Mouse (Mus musculus) layer of hippocampus, postnatal 14 days (tissue): ENCODE measurements around the gene Nup85. TPM values are rescaled to one million over a fixed set of nuclear protein-coding genes. Genes with fewer than 3 reads are reported as not detected.
"Not testable (repeated sequence)": the region's sequence is repeated elsewhere in the genome, so short reads cannot be mapped to it uniquely, and the experiment has no call there.

ENCODE experiments used
- DNase-seq, 2 experiments: peaks; one replicate each; pipeline ENCODE4 v3.0.0; 2021 to 2022; ENCODE audit warnings: low spot score in 2 of 2, mixed read lengths in 1 of 2
- long read RNA-seq, 2 experiments: library from polyadenylated mRNA; stranded (forward); transcript quantifications; one replicate each; pipeline ENCODE4 v2.0.0; 2021
- total RNA-seq, 2 experiments: library from RNA; stranded (reverse); gene quantifications; 2 replicates each; pipeline ENCODE4 v1.2.3; 2021

The Nup85 gene
- total RNA-seq = 10 to 100 TPM; 43.4 to 47.1 TPM
- long read RNA-seq, experiment 1, transcript Nup85-201 (19 exons, 2,230 nt) = major isoform, 16 of 31 reads
- long read RNA-seq, experiment 1, partial matches to known transcripts = 4 of 31 reads
- long read RNA-seq, experiment 1, other reads (novel, unspliced or antisense) = 11 of 31 reads
- long read RNA-seq, experiment 2, transcript Nup85-201 (19 exons, 2,230 nt) = major isoform, 15 of 25 reads
- long read RNA-seq, experiment 2, partial matches to known transcripts = 0 of 25 reads
- long read RNA-seq, experiment 2, other reads (novel, unspliced or antisense) = 10 of 25 reads

DNA sequence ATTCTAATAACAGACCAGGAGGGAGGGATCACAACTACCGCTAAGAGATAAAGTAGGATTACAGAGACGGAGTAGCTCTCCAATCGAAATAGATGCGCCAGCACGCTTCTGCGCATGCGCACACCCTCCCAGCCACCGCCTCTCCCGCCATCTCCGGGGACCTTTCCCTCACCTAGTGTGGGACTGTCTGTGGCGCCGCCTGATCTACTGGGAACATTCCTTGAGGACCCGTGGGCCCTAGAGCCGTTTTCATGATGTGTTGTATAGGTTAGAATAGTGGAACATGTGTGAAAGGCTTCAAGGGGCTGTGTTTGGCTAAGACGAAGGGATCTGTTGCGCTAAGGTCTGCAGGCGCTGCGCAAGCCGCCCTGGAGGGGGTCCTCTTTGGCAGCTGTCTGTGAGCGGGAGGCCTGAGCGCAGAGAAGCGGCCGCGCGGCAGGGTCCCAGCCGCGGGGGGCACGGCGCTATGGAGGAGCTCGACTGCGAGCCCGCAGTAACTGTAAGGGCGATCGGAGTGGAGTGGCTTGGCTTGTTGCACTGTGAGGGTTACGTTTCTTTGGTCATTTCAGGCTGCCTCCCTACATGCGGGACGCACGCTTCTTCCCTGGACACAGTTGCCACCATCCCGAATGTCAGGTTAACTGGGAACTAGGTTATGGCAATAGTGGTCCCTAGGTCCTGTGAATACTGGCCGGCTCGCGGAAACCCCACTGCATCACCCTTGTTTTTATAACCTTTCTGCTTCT is at the start of gene Nup85:
Nup85 (plus strand) TSS at position 371 of the 746 bp plus-strand sequence.
- peak; percentile 97 to 98 for DNase-seq

DNA sequence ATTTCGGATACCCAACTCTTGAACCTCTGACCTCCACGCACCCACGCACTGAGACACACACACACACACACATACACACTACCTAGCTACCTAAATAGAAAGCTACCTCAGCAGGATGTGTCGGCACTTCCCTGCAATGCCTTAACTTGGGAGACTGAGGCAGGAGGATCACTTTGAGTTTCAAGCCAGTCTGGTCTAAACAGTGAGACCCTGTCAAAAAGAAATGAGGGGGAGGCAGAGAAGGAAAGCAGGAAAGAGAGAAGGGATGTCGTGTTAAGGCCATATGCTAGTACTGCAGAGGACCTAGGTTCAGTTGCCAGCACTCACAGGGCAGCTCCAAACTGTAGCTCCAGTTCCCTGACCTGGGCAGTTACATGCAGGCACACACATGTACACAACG is 49.2 kb upstream of the Nup85 start:
- no peak for DNase-seq

DNA sequence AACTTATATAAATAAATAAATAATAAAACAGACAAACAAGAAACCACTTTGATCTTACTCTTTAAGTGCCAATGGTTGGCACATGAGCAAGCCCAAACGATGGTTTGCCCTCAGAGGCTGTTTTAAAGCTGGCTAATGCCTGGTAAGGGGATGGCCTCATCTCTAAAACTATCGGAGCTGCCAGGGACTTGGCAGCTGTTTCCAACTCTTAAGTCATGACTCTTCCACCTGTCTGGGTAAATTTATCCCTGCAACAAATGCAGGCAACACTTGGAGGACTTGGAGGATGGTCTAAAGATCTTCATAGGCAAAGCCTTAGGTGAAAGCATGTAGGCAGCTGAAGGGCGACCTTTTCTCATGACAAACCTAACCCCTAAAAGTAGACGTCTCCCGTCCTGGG is 47.3 kb upstream of the Nup85 start:
- no peak for DNase-seq

DNA sequence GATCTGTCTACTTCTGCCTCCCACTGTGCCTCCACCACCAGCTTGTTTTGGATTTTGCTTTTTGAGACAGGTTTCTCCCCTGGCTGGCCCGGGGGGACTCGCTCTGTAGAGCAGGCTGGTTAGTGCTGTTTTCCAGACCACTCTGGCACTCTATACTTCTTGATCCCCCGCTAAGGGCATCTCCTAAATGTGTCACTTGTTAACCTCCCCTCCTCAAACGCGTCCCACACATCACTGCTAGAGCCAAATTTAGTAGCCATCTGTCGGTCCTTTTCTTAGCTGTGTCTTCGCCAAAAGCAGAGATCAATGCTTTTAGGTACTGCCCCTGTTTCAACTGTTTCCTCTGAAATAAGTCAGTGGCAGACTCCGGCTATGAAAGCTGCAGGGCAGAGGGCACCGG is 45.5 kb upstream of the Nup85 start:
- no peak for DNase-seq

DNA sequence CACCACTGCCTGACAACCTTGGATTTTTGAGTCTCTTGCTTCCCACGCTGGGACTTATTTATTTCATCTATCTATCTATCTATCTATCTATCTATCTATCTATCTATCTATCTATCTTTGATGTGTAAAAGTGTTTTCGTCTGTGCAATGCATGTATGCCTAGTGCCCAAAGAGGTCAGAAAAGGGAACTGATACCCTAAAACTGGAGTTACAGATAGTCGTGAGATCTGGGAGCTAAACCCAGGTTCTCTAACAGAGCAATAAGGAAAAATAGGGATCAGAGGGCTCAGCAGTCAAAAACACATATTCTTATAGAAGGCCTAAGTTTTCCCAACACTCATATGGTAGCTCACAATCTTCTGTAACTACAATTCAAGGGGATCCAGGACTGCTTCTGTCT is 44.7 kb upstream of the Nup85 start:
- DNase-seq = no peak

DNA sequence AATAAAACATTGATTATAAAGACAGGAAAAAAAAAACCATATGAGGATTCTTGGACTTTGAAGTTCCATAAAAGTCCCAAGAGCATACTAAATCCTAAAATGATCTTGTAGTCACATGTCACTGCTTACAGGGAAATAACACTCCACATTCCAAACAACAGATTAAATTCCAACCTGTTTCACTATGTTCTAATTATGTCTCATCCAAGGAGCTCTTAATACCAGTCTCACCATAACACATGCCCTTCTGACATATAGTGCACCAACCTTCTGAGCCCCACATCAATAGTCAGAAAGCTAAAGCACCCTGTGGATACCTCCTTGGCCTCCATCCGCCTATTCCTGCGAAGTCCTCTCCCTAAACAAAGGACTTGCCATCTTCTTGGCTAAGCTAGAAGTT is 44.0 kb upstream of the Nup85 start:
- DNase-seq = no peak

DNA sequence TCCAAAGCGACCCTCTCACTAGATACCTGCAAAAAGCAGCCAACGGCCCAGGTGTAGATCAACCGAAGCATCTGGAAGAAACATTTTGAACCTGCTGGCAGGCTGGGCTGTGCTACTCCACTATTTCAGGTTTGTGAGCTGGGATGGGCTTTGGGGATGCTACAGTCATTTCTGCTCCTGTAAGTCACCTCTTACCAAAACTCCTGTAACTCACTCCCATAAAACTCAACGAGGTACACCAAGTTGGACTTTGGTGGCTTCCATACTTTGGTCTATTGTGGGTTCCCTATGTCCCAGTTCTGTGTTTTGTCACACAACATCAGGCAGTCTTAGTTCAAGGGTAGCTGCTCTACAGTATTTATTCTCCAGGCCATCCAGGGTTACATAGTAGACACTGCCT is 43.2 kb upstream of the Nup85 start:
- DNase-seq = no peak

DNA sequence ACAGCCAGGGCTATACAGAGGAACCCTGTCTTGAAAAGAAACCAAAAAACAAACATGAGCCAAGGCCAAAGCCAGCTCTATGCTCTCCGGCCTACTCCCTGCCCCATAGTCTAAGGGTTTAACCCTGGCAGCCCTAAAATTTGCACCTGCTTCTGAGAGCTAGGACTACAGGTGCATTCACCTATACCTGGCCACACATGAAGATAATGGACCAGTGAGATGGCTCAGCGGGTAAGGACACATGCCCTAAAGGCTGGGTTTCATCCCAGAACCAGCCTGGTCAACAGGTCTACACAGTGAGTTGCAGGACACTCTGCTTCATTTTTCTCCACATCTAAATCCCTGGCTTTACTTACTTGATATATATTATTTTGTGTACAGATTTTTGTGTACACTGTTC is 42.0 kb upstream of the Nup85 start:
- DNase-seq = no peak

DNA sequence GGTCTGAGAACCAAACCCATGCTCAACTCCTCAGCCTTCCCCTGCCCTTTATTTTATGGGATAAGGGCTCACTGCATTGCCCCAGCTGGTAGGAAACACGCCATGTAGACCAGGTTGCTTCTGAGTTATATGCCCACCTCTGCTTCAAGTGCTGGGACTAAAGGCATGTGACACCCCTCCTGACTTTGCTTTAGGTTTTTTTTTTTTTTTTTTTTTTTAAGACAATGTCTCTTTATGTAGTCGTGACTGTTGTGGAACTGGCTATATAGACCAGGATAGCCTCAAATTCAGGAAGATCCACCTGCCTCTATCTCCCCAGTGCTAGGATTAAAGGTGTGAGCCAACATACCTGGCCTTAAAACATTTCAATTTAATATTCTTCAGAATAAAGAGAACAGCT is 41.5 kb upstream of the Nup85 start:
- no peak for DNase-seq

DNA sequence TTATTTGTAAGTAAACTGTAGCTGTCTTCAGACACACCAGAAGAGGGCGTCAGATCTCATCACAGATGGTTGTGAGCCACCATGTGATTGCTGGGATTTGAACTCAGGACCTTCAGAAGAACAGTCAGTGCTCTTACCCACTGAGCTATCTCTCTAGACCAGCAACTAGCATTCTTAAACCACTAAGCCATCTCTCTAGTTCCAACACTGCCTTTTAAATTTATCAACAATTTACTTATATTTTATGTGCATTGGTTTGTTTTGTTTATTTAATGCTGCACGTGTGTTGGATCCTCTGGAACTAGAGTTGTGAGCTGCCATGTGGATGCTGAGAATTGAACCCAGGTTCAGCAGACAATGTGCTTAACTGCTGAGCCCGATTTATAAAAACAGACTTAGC is 37.8 kb upstream of the Nup85 start:
- not testable (repeated sequence) for DNase-seq

DNA sequence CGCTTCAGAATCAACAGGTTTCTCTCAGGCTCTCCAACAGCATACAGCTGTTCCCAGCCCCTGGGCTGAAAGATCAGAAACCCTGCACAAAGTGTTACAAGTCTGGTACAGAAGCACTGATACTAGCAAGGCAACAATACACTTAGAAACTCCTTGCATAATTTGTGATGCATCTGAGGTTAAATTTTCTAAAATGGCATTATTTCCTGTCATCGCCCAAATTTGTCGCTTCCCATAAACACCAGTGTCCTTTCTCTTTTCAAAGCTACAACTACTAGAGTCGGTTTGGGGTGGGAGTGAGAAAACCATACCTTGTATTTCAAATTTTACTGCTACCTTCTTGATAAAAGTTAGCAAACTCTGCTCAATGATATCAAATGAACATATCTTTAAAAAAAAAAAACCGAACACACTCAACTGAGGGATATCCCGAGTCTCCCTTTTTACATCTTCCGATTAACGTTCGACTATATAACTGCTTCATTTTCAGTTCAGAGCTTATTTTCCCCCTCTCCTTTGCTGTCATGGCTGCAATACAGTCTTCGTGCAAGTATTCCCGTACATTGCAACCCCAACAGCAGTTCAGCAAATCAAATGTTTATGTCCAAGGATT is 29.4 kb upstream of the Nup85 start:
- no peak for DNase-seq

DNA sequence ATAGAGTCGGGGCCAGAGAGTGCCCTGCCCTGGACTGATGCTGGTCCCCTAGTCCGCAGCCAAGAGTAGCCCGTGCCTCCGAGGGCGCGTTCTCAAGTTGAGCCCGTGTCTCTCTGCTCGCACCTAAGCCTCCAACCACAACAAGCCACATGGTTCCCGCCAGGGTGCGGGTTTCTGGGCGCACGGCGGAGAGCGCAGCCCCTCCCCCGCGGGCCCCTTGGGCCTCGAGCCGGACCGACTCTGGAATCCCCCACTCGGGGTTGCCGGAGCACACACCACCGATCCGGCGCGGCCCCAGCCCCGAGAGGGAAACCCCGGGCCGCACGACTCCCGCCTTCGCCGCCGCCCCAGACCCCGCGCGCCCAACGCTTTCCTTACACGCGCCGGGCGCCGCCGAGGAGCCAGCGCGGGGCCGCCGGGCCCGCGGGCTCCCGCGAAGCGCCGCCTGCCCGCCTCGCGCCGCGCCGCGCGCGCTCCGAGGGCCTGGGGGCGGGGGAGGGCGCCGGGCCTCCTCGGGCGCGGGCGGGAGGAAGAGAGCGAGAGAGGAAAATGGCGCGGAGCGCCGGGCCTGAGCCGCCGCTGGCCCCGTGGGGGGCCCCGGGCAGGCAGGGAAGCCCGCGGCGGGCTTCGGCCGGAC is 28.7 kb upstream of the Nup85 start:
- peak; percentile 51 to 71 for DNase-seq

DNA sequence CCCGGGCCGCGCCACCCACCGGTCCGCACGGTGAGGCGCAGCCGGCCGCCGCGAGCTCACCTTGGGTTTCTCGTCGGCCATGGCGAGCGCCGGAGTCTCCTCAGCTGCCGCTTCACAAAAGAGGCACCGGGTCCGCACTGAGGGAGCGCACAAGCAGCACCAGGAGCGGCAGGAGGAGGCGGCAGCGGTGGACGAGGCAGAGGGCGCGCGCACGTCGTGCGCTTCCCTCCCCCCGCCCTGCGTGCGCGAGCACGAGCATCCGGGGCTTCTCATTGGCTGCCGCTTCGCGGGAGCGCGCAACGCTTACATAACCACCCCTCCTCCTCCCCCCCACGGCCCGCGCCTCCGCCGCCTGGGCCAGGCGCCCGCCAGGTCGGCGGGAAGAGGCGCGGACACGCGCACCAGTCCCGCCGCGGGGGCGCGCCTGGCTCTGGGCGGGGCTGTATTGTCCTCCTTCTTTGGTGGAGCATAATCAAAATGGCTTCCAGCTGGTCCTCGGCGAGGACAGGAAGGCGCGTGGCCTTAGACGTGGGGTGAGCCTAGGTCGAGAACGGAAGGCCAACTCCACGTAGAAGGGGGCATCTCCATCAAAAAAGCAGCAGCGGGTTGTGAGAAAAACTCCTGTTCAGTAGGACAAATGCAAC is 28.1 kb upstream of the Nup85 start, which contains the start of gene Sumo2:
Sumo2 (minus strand) TSS at position 239 of the 644 bp plus-strand sequence.
- peak; percentile 98 to 99 for DNase-seq

DNA sequence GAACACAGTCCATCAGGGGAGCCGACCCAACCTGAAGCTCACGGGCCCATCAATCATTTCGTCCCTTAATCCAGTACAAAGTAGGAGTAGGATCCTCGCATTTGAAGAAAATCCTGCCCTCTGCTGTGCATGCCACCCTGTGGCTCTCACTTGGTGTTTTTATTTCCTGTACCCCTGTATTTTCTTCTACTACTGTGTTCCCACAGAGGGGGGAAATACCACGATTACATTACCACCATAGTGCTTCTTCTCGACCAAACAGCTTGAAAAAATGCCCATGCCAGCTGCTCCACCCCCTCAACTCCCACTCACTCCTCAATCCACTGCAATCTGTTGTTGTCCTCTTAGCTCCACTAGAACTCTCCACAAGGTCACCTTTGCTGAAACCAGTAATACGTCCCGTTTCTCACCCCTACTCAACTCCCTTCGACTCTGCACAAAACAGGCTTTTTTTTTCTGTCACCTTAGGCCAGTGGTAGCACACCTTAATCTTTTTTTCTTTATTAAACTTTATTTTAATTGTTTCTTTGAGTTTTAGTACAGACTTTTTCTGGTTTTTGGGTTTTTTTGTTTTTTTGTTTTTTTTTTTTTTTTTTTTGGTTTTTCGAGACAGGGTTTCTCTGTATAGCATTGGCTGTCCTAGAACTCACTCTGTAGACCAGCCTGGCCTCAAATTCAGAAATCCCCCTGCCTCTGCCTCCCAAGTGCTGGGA is 27.2 kb upstream of the Nup85 start:
- peak in 1 of 2 experiments; percentile 55 for DNase-seq

DNA sequence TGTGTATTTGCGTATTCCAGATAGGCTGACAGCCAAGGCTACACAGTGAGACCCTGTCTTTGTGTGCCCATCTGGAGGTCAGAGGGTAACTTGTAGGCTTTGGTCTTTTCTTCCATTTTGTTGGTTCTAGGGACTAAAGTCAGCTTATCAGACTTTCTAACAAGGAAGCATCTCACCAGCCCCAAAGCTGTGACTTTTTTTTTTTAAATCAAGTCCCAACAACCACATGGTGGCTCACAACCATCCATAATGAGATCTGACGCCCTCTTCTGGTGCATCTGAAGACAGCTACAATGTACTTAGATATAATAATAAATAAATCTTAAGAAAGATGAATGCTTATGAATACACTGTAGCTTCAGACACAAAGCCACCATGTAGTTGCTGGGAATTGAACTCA is 26.2 kb upstream of the Nup85 start:
- no peak for DNase-seq

DNA sequence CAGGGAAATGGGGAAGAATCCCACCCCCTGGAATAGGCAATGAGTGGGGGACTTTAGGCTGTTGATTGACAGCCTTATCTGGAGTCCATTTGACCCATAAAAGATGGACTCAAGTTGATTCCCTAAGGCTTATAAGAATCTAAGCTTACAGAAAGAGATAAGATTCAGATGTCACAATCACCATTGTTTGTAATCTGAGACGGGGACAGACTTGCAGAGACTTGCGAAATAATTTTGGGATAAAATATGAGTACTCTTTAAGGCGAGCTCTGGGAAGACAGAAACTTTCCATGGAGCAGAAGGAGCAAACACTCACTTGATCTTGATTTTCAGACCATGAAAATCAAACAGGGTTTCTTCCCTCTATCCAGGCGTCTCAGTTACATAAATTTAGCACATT is 20.7 kb upstream of the Nup85 start:
- DNase-seq = no peak

DNA sequence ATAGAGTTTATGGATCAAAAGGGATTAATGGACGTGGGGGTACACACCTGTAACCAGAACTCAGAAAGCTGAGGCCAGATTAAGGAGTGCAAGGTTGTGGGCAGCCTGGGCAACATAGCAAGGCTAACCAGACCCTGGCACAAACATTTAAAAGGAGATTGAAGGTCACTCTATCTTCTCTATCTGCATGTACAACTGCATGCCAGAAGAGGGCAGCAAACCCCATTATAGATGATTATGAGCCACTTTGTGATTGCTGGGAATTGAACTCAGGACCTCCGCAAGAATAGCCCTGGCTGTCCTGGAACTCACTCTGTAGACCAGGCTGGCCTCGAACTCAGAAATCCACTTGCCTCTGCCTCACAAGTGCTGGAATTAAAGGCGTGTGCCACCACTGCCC is 11.5 kb upstream of the Nup85 start:
- DNase-seq = no peak

DNA sequence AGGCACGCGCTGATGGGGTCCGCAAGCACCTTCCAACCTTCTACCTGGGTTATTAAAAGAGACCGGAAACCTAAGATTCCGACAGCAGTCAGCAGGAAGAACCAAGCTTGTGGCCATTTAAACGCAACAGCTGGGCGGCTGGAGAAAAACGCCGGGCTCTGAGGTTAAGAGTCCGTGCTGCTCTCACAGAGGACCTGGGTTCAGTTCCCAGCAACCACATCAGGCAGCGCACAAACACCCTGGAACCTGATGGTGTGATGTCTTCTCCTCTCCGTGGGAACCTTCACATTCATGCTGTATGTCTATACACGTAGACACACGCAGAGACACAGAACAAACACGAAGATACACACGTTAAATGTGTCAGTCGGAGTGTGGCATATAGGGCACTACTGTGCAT is 8.5 kb upstream of the Nup85 start:
- no peak for DNase-seq

DNA sequence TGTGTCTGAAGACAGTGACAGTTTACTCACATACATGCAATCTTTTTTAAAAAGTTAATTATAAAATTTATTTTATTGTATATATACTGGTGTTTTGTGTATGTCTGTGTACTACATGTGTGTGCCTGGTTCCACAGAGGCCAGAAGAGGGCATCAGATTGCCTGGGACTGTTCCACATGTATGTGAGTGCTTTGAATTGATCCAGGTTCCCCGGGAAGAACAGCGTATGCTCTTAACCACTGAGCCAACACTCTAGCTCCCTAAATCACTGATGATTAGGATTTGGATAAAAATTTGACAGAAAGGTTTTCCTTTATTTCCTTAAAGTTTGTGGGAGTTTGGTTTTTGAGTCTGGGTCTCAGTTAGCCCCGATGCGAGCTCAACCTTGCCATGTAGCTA is 828 bp upstream of the Nup85 start:
- no peak for DNase-seq

DNA sequence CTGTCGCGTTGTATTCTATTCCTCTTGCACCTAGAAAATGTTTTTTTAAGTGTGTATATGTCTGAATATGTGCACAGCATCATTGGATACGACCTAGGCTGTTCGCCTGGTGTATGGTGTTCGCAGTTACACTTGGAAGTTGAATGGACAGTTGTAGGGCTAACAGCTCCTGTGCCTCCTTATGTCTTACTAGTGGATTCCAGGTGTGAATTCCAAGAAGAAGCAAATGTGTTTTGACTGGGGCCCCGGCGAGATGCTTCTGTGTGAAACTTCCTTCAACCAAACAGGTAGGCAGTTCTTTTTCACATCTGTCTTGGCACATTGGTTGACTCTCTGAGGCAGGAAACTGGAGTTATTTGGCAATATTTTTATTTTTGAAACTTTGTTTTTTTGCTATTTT is 727 bp downstream of the Nup85 start:
- DNase-seq = no peak

DNA sequence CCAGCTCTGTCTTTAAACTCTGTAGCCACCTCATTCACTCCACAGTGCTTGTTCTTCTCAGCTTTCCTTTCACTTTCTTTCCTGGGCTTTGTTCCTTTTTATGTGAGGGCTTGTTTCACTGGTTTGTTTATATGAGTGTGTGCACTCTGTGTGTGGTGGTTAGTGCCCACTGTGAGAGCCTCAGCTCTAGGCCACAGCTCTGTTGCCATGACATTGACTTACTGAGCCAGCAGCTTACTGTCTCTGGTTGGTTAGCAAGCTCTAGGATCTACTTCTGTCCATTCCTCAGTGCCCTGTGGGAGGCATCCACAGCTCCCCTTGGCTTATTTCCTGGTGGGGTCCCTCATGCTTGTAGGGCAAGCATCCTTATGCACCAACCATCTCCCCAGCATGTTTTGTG is 14.8 kb downstream of the Nup85 start:
- no peak for DNase-seq
